Mouse (Mus musculus): ENCODE measurements around the gene Kdelr1.
A peak's percentile ranks its signal among the peaks of the same experiment; 100 is the strongest.

- TF ChIP-seq USF1 (IDR thresholded peaks at IDR 0.05; ENCODE audit: low read depth) (no peak), E2F4 (IDR thresholded peaks at IDR 0.05; ENCODE audit: insufficient read depth) (no peak), CEBPB (IDR thresholded peaks at IDR 0.05; ENCODE audit: insufficient read depth, poor library complexity, severe bottlenecking) (no peak), POLR2A (IDR thresholded peaks at IDR 0.05; ENCODE audit: insufficient read length, low read depth) (peak; percentile 97), TCF12 (IDR thresholded peaks at IDR 0.05; ENCODE audit: insufficient read depth, poor library complexity, severe bottlenecking) (no peak), MYOD1 (IDR thresholded peaks at IDR 0.05; ENCODE audit: control insufficient read depth in 1 of 3, insufficient read length in 2 of 3, low read depth in 2 of 3) (peak in 1 of 3 experiments; percentile 51), MAX (IDR thresholded peaks at IDR 0.05; ENCODE audit: low read depth) (no peak), POLR2AphosphoS2 (IDR thresholded peaks at IDR 0.05; ENCODE audit: insufficient read length, low read depth) (peak; percentile 87), MYOG (IDR thresholded peaks at IDR 0.05; ENCODE audit: control insufficient read depth in 1 of 3, insufficient read depth in 1 of 3, insufficient read length in 2 of 3, low read depth in 2 of 3) (peak in 2 of 3 experiments; percentile 5 to 7)
These were observed 6.4 kb upstream of the Kdelr1 start for GRCm38 (mm10) chr7:45865925-45866910.

Data from myocyte (in vitro differentiated cells).